Mouse (Mus musculus): Measurements from ENCODE around the gene Gm16181.

DNA sequence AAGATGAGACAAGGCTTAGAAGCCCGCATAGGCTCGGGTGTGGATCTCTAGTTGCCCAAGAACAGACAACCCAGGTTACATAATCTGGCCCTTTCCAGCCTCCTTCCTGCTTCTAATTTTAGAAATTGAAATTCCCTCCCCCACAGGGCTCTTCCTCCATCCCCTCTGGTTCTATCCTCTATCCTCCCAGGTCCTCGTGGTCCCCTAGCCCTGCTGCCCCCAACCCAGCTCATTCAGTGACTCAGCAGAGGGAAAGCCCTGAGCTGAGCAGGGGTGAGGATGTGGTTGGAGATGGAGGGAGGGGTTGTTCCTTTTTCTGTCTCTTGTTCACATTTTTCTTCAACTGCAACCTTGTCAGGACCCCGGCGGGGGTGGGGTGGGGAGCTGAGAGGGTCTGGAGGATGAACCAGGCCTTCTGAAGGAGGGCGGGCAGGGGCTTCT is 1.0 kb upstream of the Gm16181 start:
- TF ChIP-seq CTCF (conservative IDR thresholded peaks at IDR 0.05; ENCODE audit: insufficient read depth, insufficient read length, low read depth, low read length) (no peak), POLR2A (IDR thresholded peaks at IDR 0.05; ENCODE audit: low read depth, low read length) (no peak)

Data from kidney, adult 2 months (tissue).